Mouse (Mus musculus) MEL (cell line): Measurements from ENCODE around the gene Uxs1.

ENCODE experiments used
- CTCF ChIP-seq, 3 experiments: IDR thresholded peaks in 2 of 3; conservative IDR thresholded peaks in 1 of 3; 2 replicates each; pipeline ENCODE4 v1.5.1; 2011 to 2012; ENCODE audit warnings: low read length in 3 of 3, low read depth in 2 of 3, mild to moderate bottlenecking in 2 of 3, improper control_type of control experiment in 1 of 3, inconsistent platforms in 1 of 3, mixed read lengths in 1 of 3, moderate library complexity in 1 of 3; ENCODE audit not compliant: control insufficient read depth in 1 of 3, insufficient read depth in 1 of 3, poor library complexity in 1 of 3, severe bottlenecking in 1 of 3
- E2F4 ChIP-seq: IDR thresholded peaks from 2 replicates; pipeline ENCODE4 v1.6.1; 2011; ENCODE audit warnings: low read depth, low read length, improper control_type of control experiment, borderline replicate concordance
- HCFC1 ChIP-seq: IDR thresholded peaks from 2 replicates; pipeline ENCODE4 v1.6.1; 2012; ENCODE audit warnings: low read depth, mild to moderate bottlenecking, inconsistent platforms, low read length, improper control_type of control experiment, moderate library complexity
- KAT2A ChIP-seq: conservative IDR thresholded peaks from 2 replicates; pipeline ENCODE4 v1.6.1; 2012; ENCODE audit warnings: low read depth, low read length, improper control_type of control experiment, inconsistent platforms
- MAX ChIP-seq: IDR thresholded peaks from 2 replicates; pipeline ENCODE4 v1.6.1; 2011; ENCODE audit warnings: low read length, improper control_type of control experiment
- MYC ChIP-seq: IDR thresholded peaks from 2 replicates; pipeline ENCODE4 v1.6.1; 2011; ENCODE audit warnings: low read depth, mild to moderate bottlenecking, low read length, improper control_type of control experiment, moderate library complexity
- POLR2A ChIP-seq, 2 experiments: IDR thresholded peaks; 2 replicates each; pipeline ENCODE4 v1.6.1; 2011 to 2012; ENCODE audit warnings: low read length in 2 of 2, mild to moderate bottlenecking in 2 of 2, control low read depth in 1 of 2, improper control_type of control experiment in 1 of 2, low read depth in 1 of 2, moderate library complexity in 1 of 2; ENCODE audit not compliant: control insufficient read depth in 1 of 2, insufficient read depth in 1 of 2, poor library complexity in 1 of 2
- RAD21 ChIP-seq: IDR thresholded peaks from 2 replicates; pipeline ENCODE4 v1.6.1; 2011; ENCODE audit warnings: mild to moderate bottlenecking, low read depth, low read length, improper control_type of control experiment
- TAL1 ChIP-seq: IDR thresholded peaks from 2 replicates; pipeline ENCODE4 v1.6.1; 2012; ENCODE audit warnings: mild to moderate bottlenecking, inconsistent platforms, low read length, moderate library complexity, mixed read lengths
- TBP ChIP-seq: IDR thresholded peaks from 2 replicates; pipeline ENCODE4 v1.8.0; 2011; ENCODE audit warnings: low read depth, low read length, improper control_type of control experiment
- TCF12 ChIP-seq: IDR thresholded peaks from 2 replicates; pipeline ENCODE4 v1.6.1; 2014; ENCODE audit warnings: low read depth, mild to moderate bottlenecking, inconsistent platforms, low read length, improper control_type of control experiment, moderate library complexity

DNA sequence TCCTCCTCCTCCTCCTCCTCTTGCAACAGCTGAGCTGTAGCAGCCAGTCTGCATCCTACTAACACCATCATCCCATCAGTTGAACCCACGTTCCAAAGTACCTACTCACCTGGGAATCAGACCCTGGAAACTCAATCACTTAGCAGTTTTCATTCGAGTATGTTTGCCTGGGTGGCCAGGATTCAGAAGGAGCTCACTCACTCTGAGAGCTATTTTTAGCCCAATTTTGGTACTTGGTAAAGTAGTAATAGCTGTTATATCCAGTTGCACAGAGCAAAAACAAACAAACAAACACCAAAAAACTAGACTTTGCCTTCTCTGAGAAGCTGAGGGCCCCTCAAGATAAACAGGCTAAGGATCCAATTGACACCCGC is 985 bp downstream of the Uxs1 start:
- no peak for TF ChIP-seq POLR2A (IDR thresholded peaks at IDR 0.05; ENCODE audit: control insufficient read depth in 1 of 2, insufficient read depth in 1 of 2, low read depth in 1 of 2, low read length in 2 of 2, poor library complexity in 1 of 2)
- no peak for TF ChIP-seq HCFC1
- TF ChIP-seq MAX = no peak
- no peak for TF ChIP-seq E2F4
- no peak for TF ChIP-seq RAD21
- TF ChIP-seq TCF12 = no peak
- TF ChIP-seq TBP = no peak
- no peak for TF ChIP-seq CTCF (IDR thresholded peaks at IDR 0.05 in 2 of 3, conservative IDR thresholded peaks at IDR 0.05 in 1 of 3; ENCODE audit: control insufficient read depth in 1 of 3, insufficient read depth in 1 of 3, low read depth in 2 of 3, low read length in 3 of 3, poor library complexity in 1 of 3, severe bottlenecking in 1 of 3)
- no peak for TF ChIP-seq MYC
- no peak for TF ChIP-seq TAL1
- no peak for TF ChIP-seq KAT2A
